Comparison of ENCODE assay signal across 8 mouse cellular contexts in the genomic region with DNA sequence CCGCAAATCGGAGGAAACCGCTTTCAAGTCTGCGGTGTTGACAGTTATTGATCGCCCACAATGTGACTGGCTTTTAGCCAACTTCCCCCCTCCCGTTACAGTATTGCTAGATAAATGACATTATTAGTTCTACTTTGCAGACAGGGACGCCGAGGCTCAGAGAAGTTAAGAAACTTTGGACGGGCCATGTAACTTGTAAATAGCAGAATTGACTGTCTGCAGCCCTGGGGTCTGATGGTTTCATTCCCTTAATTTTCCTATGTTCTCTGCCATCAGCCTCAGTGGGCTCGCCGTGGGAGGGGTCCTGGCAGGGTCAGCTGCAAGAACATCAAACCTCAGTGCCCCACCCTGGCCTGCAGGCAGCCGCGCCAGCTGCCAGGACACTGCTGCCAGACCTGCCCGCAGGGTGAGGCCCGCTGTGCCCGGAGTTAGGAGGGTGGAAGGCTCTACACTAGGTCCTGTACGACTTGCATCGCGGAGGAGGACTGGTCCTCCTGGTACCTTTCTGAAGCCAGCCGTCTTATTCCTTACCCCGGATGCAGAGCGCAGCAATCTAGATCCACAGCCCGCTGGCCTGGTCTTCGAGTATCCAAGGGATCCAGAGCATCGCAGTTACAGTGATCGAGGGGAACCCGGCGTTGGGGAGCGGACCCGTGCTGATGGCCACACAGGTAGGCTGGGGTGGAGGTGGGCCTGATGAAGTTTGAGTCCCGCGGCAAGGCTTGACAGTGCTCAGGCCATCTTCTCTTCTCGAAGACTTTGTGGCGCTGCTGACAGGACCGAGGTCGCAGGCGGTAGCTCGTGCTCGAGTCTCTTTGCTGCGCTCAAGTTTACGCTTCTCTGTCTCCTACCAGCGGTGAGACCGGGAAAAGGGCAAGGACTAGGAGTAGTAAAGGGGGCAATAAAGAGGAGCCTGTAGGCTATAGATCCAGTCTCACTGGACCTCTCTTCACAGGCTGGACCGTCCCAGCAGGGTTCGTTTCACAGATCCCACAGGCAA. TPM values are rescaled to one million over a fixed set of nuclear protein-coding genes. Genes with fewer than 3 reads are reported as not detected.
DNase-seq lines count a peak whose midpoint lies in the region; ATAC-seq and TF ChIP-seq lines count a peak whose summit lies in the region.

A gene (minus strand): TSS at position 781 of the 1,000 bp plus-strand sequence.

- intact Hi-C loops in left cerebral cortex, postnatal 14 days (cut with DNase I): no loop called here

- no peak for DNase-seq in spleen, adult 2 months (ENCODE audit: low read depth in 1 of 2, low spot score in 2 of 2)
- DNase-seq in spleen, postnatal 10 days (ENCODE audit: low spot score in 2 of 2): no peak
- peak; percentile 40 for DNase-seq in kidney, postnatal 0 days (ENCODE audit: low spot score)
- no peak for DNase-seq in right cerebral cortex, postnatal 36 days (ENCODE audit: low spot score in 2 of 2)
- no peak for DNase-seq in left cerebral cortex, postnatal 14 days (ENCODE audit: low spot score in 2 of 2)

- H3K4me1 ChIP-seq in erythroblast, embryonic 14.5 days (ENCODE audit: control insufficient read depth): peaks cover 3% of the 10 kb centered on the region; the same call in 1 of the 2 replicates
- no peaks in the 10 kb centered on the region; the same call in 1 of the 2 replicates for H3K4me1 ChIP-seq in spleen, adult 2 months (ENCODE audit: control insufficient read depth, insufficient read depth, insufficient read length)
- H3K4me1 ChIP-seq in kidney, postnatal 0 days (replicated peaks; ENCODE audit: insufficient read depth, low read length): peaks cover 8% of the 10 kb centered on the region; the same call in 1 of the 2 replicates
- H3K4me1 ChIP-seq in neural tube, embryonic 12.5 days: peaks cover 18% of the 10 kb centered on the region

- no peak for TF ChIP-seq POLR2A in spleen, adult 2 months (IDR thresholded peaks at IDR 0.05; ENCODE audit: low read depth, low read length)

- peak within 1 kb of the TSS; percentile 62 for H3K9ac ChIP-seq in kidney, postnatal 0 days (ENCODE audit: low read depth, low read length)
- H3K9ac ChIP-seq in neural tube, embryonic 12.5 days: peak within 1 kb of the TSS; percentile 86

- peaks cover 3% of the 10 kb centered on the region for H3K9me3 ChIP-seq in erythroblast, embryonic 14.5 days (ENCODE audit: control insufficient read depth, low read length)
- no peaks in the 10 kb centered on the region for H3K9me3 ChIP-seq in kidney, postnatal 0 days (replicated peaks; ENCODE audit: low read length)
- H3K9me3 ChIP-seq in neural tube, embryonic 12.5 days: no peaks in the 10 kb centered on the region

- peak within 1 kb of the TSS; percentile 27 for H3K4me3 ChIP-seq in erythroblast, embryonic 14.5 days (replicated peaks)
- H3K4me3 ChIP-seq in spleen, adult 2 months (ENCODE audit: extremely low read depth, insufficient read depth, insufficient read length): peak within 1 kb of the TSS; percentile 35; the same call in 1 of the 2 replicates
- H3K4me3 ChIP-seq in kidney, postnatal 0 days (replicated peaks; ENCODE audit: low read depth, low read length): peak within 1 kb of the TSS; percentile 58
- peak within 1 kb of the TSS; percentile 71 for H3K4me3 ChIP-seq in neural tube, embryonic 12.5 days

- H3K27ac ChIP-seq in spleen, adult 2 months (ENCODE audit: insufficient read depth, low read length): no peak within 1 kb of the TSS
- no peak within 1 kb of the TSS for H3K27ac ChIP-seq in kidney, postnatal 0 days
- H3K27ac ChIP-seq in neural tube, embryonic 12.5 days: 0 out of 2 replicates have a peak within 1 kb of the TSS, but pooled peaks have one; percentile 62

- peak within 1 kb of the TSS; percentile 100 for H3K4me2 ChIP-seq in kidney, postnatal 0 days (ENCODE audit: low read length)
- H3K4me2 ChIP-seq in neural tube, embryonic 12.5 days (replicated peaks): peak within 1 kb of the TSS; percentile 90

- no peaks in the 10 kb centered on the region for H3K36me3 ChIP-seq in erythroblast, embryonic 14.5 days (ENCODE audit: control insufficient read depth)
- no peaks in the 10 kb centered on the region for H3K36me3 ChIP-seq in spleen, adult 2 months (ENCODE audit: control insufficient read depth, insufficient read depth, low read length)
- no peaks in the 10 kb centered on the region for H3K36me3 ChIP-seq in kidney, postnatal 0 days (ENCODE audit: insufficient read depth, low read length)
- 0 out of 2 replicates have a peak, but pooled peaks cover 4% of the 10 kb centered on the region for H3K36me3 ChIP-seq in neural tube, embryonic 12.5 days

- 7% methylated on average over 45 of the region's 45 CpGs for WGBS in spleen, adult 2 months
- WGBS in kidney, postnatal 0 days: 6% methylated on average over 45 of the region's 45 CpGs
- WGBS in neural tube, embryonic 12.5 days: 1% methylated on average over 45 of the region's 45 CpGs

- no peak for TF ChIP-seq CTCF in spleen, adult 2 months (IDR thresholded peaks at IDR 0.05; ENCODE audit: extremely low read depth, insufficient read depth, insufficient read length, insufficient replicate concordance)
- TF ChIP-seq CTCF in kidney, postnatal 0 days (IDR thresholded peaks at IDR 0.05; ENCODE audit: low read depth): no peak; the same call in 1 of the 2 replicates

- ATAC-seq in erythroblast, adult 5-6 weeks (replicated peaks; ENCODE audit: low FRiP score, poor library complexity, severe bottlenecking): no peak
- no peak for ATAC-seq in kidney, postnatal 0 days (replicated peaks; ENCODE audit: low FRiP score, low read depth)
- ATAC-seq in neural tube, embryonic 12.5 days (ENCODE audit: low FRiP score, low read depth): no peak

- H3K27me3 ChIP-seq in erythroblast, embryonic 14.5 days (ENCODE audit: control insufficient read depth): peaks cover 77% of the 10 kb centered on the region
- H3K27me3 ChIP-seq in spleen, adult 2 months (ENCODE audit: control insufficient read depth, insufficient read depth, low read length): peaks cover 21% of the 10 kb centered on the region
- peaks cover 3% of the 10 kb centered on the region; the same call in 1 of the 2 replicates for H3K27me3 ChIP-seq in kidney, postnatal 0 days (ENCODE audit: insufficient read depth, low read length)
- peaks cover 26% of the 10 kb centered on the region for H3K27me3 ChIP-seq in neural tube, embryonic 12.5 days (replicated peaks)

RNA-seq across cellular contexts. Expression of the gene that starts here (rescaled TPM):
- polyA plus RNA-seq in erythroblast, embryonic 14.5 days (2012): not detected in 2 replicates
- not detected in 2 replicates for total RNA-seq in erythroblast, adult 5-6 weeks (2015; ENCODE audit: low replicate concordance)
- total RNA-seq in erythroblast, adult 5-6 weeks (2017; ENCODE audit: low replicate concordance): not detected in 2 replicates
- 0.09 and 0.19 TPM in 2 replicates for polyA plus RNA-seq in spleen, adult 2 months (2012; rRNA removed)
- 0.62 and 0.83 TPM in 2 replicates for polyA plus RNA-seq in kidney, postnatal 0 days (2015; fragmentation: Nextera tagmentation; extraction: Ambion mirVana)
- 1.2 and 1.3 TPM in 2 replicates for polyA plus RNA-seq in neural tube, embryonic 12.5 days (2016; fragmentation: Nextera tagmentation; extraction: Ambion mirVana)
- total RNA-seq in left cerebral cortex, postnatal 14 days (2021): 1 to 10 TPM; 3.8 to 4.5 TPM

Comparison
In these comparisons a context has a peak if more than half of its experiments do, and no peak if none do; other contexts are left out.
1. RNA of the gene that starts here (total RNA-seq): 3.8 to 4.5 TPM in left cerebral cortex, postnatal 14 days; not detected in erythroblast, adult 5-6 weeks; every median in the first group is over 4 times any median in the second.
2. Peak in DNase-seq, H3K4me3 ChIP-seq, H3K9ac ChIP-seq and H3K4me2 ChIP-seq in kidney, postnatal 0 days; RNA of the gene not detected or under 1 TPM.
3. Peak in every context shown above with its lines, with median percentiles within 50 percentile points of each other: H3K4me3 ChIP-seq.